Mouse (Mus musculus): Measurements from ENCODE around the gene Pitpnc1. TPM values are rescaled to one million over a fixed set of nuclear protein-coding genes. Genes with fewer than 3 reads are reported as not detected.

Gene Pitpnc1
- total RNA-seq, 2 experiments from 2014 or later: 74.8 to 76.3 TPM

DNA sequence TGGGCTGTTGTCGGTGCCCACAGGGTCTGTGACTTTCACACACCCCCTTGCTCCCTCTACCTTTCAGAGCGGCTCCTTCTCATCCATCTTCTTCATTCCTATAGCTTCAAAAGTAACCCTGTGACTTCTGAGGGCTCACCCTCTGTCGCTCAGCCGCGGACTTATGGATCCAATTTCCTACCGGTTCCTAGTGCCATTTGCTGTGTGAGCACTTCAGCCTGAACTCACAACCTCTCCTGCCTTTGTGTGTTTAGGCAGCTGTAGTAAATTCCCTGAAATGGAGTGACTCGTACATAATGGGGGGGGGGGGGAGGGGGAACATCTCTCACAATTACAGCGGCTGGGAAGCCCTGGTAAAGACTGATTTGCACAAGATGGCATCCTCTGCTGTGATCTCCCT, 191.2 kb downstream of the Pitpnc1 start:
- no peak for DNase-seq

DNA sequence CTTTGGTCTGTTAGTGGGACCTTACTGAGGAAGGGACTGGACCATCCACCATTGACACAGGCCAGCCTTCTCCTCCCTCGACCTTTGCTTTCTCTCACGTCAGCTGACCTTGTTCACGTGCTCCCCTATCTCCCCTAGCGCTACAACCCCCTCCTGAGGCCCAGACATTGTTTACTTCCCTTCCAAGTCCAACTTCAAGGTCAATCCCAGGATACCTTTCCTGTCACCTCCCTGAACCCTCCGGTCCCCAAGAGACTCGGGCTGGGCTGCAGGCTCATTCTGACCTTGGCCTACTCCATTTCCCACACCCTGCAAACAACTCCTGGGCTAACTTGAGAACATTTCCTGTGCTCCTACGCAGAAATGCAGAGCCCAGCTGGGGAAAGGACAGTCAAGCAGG, 193.6 kb downstream of the Pitpnc1 start:
- peak; percentile 70 to 87 for DNase-seq

GRCm38 (mm10) chr11:107276337-107276736, 194.2 kb downstream of the Pitpnc1 start:
- no peak for DNase-seq

DNA sequence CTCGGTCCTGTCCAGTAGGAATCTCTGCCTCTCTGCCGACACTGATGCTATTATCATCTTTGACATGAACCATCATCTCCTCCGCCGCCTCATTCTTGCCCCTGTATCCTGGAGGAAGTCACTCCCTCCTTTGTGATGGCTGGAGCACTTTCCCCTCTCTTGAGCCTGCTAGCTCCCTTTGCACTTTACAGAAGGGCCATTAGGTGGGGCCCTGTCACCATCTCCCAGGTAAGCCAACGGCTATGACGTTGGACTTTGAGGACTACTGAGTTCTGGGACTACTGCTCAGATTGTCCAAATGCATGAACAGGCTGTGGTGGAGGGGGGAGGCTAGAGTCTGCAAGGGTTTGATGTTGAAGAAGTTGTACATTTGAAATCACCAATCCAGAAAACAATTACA, 194.6 kb downstream of the Pitpnc1 start:
- peak; percentile 71 to 79 for DNase-seq

DNA sequence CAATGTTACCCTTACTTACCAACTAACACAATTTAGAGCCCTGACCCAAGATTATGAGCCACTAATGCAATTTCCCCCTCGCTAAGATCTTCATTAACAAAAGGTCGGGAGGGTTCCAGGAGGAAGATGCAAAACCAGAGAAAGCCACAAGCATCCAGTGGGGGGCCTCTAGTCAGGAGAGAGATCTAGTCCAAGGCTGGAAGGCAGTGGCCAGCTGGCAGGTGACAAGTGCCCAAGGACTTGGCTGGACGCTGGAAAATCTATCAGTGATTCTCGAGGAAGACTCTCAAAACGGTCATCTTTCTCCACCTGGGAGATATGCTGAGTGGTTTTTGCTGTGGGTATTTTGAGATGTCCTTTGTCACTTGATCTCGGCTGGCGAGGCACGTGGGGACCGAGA, 196.3 kb downstream of the Pitpnc1 start:
- DNase-seq: no peak

DNA sequence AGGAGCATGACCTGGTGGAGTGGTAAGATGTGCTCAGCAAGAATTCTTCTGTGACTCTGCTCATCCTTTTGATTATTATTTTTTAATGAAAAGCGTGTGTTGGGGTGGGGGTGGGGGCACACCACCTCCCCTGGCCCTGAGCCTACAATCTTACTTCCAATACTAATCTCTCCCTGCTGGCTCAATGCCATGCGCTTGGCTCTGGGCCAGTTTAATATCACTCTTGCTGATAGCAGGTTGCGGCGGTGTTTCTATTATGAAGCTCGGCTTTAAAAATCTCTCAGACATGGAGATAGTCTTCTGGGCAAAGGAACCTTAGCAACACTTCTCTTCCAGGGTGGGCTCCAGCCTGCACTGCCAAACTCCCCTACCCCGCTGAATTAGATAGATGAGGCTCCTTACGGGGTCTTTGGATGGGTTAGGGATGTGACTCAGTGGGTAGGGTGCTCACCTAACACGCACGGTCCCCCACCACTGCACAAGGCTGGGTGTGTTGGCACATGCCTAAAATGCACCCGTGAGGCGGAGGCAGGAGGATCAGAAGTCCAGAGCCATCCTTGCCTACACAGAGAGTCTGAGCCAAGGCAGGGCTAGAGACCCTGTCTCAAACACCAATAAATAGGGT, 198.0 kb downstream of the Pitpnc1 start:
- peak; percentile 21 to 62 for DNase-seq

DNA sequence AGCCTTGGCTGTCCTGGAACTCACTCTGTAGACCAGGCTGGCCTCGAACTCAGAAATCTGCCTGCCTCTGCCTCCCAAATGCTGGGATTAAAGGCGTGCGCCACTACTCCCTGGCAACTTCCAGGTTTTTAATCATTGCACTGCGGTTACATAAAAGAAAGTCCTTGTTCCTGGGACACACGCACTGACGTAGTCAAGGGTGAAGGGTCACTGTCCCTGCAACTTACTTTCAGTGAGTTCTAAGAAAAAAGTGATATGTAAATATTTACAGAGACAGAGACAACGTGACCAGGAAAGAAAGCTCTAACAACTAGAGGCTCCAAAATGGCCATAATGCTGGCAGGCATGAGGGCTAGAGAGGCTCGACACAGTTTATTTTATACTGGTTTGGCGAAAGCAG, 199.9 kb downstream of the Pitpnc1 start:
- DNase-seq: no peak

- no peak for DNase-seq
Observed at GRCm38 (mm10) chr11:107267522-107267921, 203.0 kb downstream of the Pitpnc1 start.

GRCm38 (mm10) chr11:107265861-107266260, 204.6 kb downstream of the Pitpnc1 start:
- no peak for DNase-seq

DNA sequence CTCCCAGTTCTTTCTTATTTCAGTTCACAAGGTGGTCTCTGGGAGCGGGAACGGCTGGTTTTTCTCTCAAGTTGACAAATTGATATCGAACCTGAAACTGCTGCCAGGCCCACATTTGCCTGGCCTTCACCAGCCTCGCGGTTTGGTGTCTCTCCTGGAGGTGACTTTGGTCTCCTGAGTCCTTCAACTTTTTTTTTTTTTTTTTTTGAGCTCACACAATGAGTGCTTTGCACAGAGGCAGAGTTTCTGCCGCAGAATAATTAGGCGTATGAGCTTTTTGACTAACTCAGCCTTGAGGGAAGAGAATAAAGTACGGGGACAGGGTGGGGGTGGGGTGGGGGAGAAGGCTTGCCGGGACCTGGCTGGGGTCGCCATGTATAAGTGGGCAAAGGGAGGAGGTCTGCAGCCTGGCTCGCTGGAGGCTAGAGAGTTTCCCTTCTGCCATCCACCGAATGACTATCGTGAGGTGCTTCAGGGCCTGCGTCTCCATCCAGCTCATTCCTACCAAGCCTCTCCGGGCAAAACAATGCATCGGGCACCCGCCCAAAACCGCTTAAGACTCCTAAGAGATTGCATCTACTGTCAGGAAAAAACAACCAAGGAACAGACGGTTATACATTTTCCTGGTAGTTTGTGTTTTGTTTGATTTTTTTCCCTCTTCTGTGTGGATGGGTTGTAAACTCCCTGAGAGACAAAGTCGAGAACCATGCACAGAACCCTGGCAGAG, 205.4 kb downstream of the Pitpnc1 start:
- DNase-seq: peak; percentile 72 to 78

DNA sequence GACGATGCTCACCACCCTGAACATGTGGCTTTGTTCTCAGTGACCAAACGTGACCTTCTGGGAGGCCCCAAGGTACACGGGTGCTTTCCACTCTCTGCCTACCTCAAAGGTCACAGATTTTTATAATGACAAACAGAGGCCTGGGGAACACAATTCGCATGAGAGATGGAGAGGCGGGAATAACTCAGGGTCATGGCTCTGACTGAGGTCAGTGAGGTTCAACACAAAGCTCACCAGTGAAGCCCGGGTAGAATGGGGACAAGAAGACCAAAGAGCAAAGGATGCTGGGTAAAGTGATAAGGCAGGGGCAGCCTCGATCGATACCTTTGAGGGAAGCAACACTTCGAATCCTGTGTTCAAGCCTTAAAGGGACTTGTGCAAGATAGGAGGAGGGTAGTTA, 206.7 kb downstream of the Pitpnc1 start:
- DNase-seq: no peak

GRCm38 (mm10) chr11:107259428-107259827, 211.1 kb downstream of the Pitpnc1 start:
- no peak for DNase-seq

- peak; percentile 66 to 75 for DNase-seq
Observed at GRCm38 (mm10) chr11:107255185-107255584, 215.3 kb downstream of the Pitpnc1 start.

- DNase-seq: no peak
Observed at GRCm38 (mm10) chr11:107254181-107254580, 216.3 kb downstream of the Pitpnc1 start.

GRCm38 (mm10) chr11:107252026-107252425, 218.5 kb downstream of the Pitpnc1 start:
- DNase-seq: no peak

DNA sequence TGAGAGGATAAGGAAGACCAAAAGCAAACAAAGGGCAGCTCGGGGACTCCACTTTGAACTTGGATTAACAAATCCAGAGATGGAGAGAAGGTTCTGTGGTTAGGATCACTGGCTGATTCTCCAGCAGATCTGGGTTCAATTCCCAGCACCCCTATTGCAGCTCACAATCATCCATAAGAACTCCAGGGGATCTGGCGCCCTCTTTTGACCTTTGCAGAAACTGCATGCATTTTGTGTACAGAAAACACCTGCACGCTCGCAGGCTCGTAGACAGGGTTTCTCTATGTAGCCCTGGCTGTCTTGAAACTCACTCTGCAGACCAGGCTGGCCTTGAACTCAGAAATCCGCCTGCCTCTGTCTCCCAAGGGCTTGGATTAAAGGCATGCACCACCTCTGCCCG, 219.0 kb downstream of the Pitpnc1 start:
- DNase-seq: no peak

- DNase-seq: peak; percentile 58 to 73
Observed at GRCm38 (mm10) chr11:107250882-107251281, 219.6 kb downstream of the Pitpnc1 start.

DNA sequence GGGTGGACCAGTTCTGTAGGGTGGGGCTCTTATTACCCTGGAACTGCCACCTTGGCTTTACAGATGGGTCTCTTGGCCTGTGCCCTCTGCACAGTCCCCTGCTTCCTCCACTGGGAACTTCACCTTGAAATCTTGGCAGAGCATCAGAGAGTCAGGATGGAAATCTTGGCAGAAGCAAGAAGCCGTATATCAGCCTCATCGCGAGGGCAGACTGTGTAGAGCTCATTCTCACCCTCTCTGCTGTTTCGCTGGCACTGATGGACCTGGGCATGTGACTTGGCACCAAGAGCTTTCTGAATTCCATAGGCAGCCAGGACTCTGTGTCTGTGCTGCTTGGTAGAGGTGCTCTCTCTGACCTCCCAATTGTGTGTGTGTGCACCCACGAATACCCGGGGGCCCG, 221.7 kb downstream of the Pitpnc1 start:
- DNase-seq: peak; percentile 77 to 81

GRCm38 (mm10) chr11:107245657-107246056, 224.8 kb downstream of the Pitpnc1 start:
- no peak for DNase-seq

DNA sequence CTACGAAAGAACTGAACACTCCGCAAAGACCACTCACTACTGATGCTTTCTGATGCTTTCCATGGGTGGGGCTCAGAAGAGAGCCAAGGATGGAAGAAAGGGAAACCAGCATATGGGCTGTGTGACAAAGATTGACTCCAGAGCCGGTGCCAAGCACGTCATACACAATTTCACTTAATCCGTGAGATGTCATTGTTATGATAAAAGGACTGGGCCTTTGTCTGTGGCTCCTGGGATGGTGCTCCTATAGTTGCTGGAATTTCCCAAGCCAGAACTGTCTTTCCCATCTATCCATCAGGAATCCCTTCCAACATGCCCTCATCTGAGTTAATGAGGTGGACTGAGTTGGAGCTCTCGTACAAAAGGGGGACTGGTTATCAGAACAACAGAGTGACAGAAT, 227.4 kb downstream of the Pitpnc1 start:
- DNase-seq: no peak

GRCm38 (mm10) chr11:107241678-107242077, 228.8 kb downstream of the Pitpnc1 start:
- DNase-seq: peak; percentile 38 to 46

DNA sequence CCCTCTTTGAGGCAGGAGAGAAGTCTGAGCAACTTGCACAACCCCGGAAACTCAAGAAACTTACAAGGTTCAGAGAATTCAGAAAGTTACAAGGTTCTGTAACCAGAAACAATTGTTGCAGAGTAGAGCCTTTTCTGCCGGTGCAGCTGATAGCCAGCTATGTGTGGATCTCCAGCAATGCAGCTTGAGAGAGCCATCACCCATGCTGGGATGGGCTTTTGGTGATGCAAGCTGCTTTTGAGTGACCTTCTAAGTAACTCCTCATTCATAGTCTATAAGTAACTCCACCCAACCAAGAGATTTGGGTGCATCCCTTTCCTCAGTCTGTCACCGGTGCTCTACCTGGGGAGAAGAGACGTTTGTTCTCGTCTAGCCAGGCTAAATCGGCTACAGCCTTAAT, 232.0 kb downstream of the Pitpnc1 start:
- no peak for DNase-seq

- DNase-seq: no peak
Observed at GRCm38 (mm10) chr11:107237532-107237931, 233.0 kb downstream of the Pitpnc1 start.
